Mouse (Mus musculus) adrenal gland, postnatal 4 days (tissue): ENCODE data around the gene Gipr. TPM values are rescaled to one million over a fixed set of nuclear protein-coding genes. Genes with fewer than 3 reads are reported as not detected.

Source experiments
- DNase-seq, 2 experiments: peaks; one replicate each; pipeline ENCODE4 v3.0.0; 2021 to 2022; ENCODE audit warnings: low spot score in 2 of 2, mixed read lengths in 2 of 2
- long read RNA-seq, 2 experiments: library from polyadenylated mRNA; stranded (forward); transcript quantifications; one replicate each; pipeline ENCODE4 v2.0.0; 2021
- total RNA-seq, 2 experiments: library from RNA; stranded (reverse); gene quantifications; 2 replicates each; pipeline ENCODE4 v1.2.3; 2021

The Gipr gene
- 1 to 10 TPM; 1.9 to 2.5 TPM for total RNA-seq
- long read RNA-seq, experiment 1, partial matches to known transcripts, result 1 of 1 reads
- long read RNA-seq, experiment 1, other reads (novel, unspliced or antisense), result 0 of 1 reads
- long read RNA-seq, experiment 2, partial matches to known transcripts, result 0 of 1 reads
- long read RNA-seq, experiment 2, other reads (novel, unspliced or antisense), result 0 of 1 reads

DNA sequence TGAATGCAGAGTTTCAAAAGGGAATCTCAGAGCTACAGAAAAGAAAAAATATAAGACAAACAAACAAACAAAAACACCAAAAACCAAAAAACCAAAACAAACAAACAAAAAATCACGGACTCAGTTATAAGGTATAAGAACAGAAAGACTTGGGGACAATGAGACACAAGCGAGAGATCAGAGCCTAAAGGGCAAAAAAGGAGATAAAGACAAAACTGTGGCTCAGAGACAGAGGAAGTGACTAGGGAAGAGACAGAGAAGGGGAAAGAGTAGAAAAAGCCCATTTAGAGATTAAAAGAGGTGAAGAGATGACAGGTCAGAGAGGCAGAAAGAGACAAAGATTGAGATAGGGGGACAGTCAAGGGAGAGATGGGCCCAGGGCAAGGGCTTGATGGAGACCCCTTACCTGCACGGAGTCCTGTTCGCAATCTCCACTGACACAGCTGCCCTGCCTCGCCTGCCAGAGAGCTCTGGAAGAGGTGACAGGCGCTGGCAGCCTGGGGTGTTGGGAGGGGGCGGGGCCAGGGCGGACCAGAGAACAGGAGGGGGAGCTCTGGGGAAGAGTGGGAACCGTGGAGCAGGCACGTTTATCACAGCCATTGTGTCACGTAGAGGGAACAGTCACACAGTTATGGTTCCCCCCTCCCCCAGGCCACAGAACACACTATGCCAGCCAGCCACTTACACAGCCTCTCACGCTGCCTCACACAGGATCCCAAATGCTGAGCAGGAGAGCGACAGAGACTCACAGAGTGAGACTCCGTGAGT is at the start of gene Gipr:
TSS of gene Gipr (minus strand) at position 472 of the 768 bp plus-strand sequence.
- no peak for DNase-seq

GRCm38 (mm10) chr7:19214940-19215339 is 49.0 kb upstream of the Gipr start:
- no peak for DNase-seq

DNA sequence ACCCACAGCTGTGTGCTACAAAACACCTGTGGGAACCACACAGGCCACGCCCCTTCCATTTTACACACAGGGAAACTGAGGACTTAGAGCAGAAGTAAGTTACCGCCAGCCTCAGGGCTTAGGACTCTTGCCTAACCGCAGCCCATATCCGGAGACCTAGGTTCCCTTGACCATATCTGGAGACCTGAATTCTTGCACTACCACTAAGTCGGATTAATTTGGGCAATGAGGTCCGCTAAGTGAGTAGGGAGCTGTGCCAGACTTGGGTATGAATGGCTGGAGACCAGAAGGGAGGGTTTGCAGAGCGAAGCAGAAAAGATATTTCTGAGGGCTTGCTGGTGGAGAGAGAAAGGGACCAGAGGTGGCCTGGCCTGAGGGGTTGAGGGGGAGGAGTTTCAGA is 48.4 kb upstream of the Gipr start:
- DNase-seq, result no peak

- no peak for DNase-seq
Measured at GRCm38 (mm10) chr7:19213385-19213784, 47.5 kb upstream of the Gipr start.

DNA sequence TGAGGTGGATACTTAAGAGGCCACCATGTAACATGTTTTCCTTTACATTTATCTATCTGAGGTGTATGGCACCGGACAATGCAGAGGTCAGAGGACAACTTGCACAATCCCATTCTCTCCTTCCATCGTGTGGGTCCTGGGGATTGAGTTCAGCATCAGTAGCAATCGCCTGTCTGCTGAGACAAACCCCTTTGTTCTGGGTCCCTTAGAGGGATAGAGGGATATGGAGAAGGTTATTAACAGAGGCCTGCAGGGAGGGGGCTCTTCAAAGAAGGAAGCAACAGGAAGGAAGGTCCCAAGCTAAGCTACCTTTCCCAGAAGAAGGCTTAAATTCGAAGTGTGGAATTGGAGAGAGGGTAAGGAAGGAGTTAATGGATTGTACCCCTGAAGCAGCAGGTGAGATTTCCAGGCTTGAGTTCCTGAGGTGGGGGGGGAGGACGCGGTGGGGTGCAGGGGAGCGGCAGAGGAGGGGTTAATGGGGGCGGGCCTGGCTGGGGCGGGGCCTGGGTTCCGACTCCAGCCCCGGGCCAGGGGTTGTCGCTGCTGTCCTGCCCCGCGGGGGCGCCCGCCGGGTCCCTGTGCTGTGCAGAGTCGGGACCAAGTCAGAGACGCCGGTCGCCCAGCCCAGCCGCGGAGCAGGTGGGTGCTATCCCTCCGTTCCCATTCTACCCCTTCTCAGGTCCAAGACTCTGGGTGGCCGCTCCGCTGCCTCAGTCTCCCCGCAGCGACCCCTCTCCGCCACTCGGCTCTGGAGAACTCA is 46.2 kb upstream of the Gipr start, which contains the start of gene Gpr4:
TSS of gene Gpr4 (plus strand) at position 543 of the 760 bp plus-strand sequence.
- DNase-seq, result no peak

DNA sequence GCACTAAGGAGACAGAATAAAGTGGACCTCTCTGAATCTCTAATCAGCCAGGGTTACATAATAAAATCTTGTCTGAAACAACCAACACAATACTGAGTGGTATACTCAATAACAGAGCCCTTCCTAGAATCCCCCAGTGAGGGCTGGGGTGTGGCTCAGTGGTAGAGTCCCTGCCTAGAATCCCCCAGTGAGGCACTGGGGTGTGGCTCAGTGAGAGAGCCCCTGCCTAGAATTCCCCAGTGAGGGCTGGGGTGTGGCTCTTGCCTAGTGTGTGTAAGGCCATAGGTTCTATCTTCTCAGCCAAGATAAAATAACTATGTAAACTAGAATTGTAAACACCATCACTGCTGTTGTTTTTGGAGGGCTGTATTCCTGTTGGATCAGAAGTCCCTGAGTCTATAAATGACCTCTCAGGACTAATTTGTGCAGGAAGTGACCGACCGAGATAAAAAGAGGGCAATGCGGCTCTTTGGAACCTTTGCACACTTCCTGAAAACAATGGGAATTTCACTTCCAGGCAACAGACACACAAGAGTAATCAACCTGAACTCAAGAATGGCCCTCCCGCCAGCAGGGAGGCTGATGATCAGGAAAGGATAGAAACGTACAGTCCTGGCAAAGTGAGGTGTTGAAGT is 45.2 kb upstream of the Gipr start:
- DNase-seq, result no peak

GRCm38 (mm10) chr7:19210010-19210409 is 44.1 kb upstream of the Gipr start:
- no peak for DNase-seq

GRCm38 (mm10) chr7:19209494-19209893 is 43.6 kb upstream of the Gipr start:
- DNase-seq, result no peak

DNA sequence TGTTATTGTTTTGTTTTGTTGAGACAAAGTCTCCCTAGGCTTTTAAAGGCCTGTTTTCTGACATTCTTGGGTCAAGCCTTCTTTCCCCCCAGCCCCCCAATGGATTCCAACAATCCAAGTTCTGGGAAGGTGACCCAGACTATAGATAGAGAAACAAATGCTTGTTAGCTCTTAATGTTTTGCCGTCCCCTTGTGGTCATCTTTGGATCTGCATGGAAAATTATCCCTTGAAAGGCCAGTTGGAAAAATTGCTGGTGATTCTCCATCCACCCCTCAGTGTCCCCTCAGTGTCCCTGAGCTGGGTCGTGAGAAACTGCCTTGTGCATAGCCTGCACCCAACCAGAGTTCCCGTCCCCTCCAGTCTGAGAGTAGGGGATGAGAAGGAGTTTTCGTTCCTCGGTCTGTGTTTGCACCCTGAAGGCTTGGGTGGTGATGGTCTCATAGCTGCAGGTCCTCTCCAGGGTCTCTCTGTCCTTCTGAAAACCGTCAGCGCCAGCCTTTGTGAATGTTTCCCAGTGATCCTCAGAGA is 43.1 kb upstream of the Gipr start:
- no peak for DNase-seq

GRCm38 (mm10) chr7:19208201-19208910 is 42.4 kb upstream of the Gipr start:
- no peak for DNase-seq

DNA sequence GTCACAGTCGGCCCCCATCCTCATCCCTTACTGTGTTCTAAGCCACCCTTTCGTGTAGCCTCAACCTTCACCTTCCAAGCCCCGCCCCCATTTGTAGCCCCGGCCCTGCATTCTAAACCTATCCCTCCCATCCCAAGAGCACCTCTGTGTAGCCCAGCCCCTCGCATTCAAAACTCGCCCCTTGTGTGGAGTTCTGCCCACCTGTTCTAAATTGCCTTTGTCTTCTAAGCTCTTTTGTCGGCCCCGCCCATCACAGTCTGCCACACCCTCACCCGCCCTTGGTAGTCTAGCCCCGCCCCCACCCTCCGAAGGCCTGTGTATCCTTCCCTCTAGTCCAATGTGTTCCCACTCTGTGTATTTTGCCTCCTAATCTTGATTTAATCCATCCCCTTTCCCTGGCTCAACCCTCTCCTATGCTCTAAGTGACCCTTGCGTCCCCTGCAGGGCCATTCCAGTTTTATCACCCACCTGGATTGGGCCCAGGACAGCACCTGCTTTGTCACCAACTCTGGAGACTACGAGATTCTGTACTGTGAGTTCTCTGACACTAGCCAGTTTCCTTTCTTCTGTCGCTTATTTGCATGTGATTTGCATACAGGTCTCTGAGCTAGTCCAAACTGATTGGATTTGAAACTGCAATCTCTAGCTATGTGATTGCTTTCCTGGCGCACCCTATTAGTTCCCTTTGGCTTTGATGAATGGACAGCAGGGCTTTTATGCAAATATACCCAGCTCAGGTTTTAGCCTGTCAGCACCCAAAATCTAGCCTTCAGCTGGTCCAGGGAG is 36.3 kb upstream of the Gipr start:
- no peak for DNase-seq

DNA sequence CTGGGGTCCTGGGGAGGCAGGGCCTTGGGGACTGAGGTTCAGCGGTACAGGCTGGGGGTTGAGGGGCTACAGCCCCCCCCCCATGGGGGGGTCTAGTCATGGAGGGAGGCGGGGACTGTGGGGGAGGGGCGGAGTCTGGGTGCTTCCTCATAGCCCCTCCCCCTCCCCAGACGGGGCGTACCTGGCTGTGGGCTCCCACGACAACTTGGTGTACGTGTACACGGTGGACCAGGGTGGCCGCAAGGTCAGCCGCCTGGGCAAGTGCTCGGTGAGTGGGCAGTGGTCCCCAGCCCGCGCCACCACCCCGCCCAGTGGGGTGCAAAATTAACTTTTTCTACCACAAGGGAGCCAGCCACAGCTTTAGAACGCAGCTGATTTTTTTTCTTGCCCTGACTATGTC is 35.7 kb upstream of the Gipr start:
- DNase-seq, result no peak

GRCm38 (mm10) chr7:19197985-19198384 is 32.1 kb upstream of the Gipr start:
- DNase-seq, result no peak

DNA sequence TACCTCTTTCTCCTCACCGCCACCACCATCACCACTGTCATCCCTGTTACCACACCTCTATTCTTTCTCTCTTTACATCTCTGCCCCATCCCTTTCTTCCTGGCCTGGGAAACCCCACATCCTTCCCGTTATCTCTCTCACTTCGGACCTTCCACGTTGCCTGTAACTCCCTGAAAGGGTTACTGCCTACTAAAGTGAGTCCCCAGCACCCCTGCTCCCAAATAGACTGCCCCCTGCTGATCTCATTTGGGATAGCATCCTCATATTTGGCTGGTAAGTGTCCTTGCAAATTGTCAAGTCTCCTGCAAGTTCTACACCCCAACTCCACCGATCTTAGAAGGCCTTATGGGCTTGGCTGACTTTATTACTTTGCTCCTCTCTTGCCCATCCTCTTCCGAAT is 30.7 kb upstream of the Gipr start:
- DNase-seq, result no peak

DNA sequence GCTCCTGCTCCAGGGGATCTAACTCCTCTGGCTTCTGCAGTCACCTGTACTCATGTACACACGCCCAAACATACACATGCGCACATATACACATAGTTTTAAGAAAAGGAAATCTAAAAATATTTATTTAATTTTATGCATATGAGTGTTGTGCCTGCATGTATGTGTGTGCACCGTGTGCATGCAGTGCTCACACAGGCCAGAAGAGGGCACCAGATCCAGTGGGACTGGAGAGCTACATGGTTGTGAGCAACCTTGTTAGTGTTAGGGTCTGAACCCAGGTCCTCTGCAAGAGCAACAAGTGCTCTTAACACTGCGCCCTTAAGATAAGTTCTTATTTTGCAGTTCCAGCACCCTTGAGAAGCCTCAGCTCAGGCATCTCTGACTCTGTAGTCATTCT is 28.7 kb upstream of the Gipr start:
- DNase-seq, result no peak

- no peak for DNase-seq
Measured at GRCm38 (mm10) chr7:19184758-19185157, 18.8 kb upstream of the Gipr start.

GRCm38 (mm10) chr7:19184250-19184649 is 18.3 kb upstream of the Gipr start:
- DNase-seq, result no peak

DNA sequence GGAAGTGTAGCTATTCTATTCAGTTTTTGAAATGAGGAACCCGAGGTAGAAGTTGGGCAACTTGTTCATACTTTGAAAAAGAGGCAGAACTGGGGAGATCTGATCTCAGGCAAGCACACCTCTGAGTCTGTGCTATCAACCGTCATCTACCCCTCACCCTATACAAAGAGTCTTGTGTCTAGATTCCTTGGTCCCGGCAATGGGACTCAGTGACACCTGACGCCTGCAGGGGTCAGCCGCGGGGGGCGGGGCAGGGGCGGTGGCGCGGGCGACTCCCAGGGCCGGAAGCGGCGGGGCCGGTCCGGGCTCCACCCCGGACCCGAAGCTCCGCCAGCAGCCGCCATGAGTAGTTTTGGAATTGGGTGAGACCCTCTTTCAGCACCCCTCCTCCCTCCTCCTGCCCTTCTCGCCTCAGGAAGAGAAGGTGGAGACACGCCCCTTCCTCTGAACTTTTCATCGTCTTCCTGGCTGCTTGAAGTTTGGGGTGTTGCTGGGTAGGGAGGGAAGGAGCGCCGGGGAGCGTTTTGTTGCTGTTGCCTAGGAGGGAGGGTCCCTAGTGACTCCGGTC is 15.0 kb upstream of the Gipr start:
- no peak for DNase-seq

DNA sequence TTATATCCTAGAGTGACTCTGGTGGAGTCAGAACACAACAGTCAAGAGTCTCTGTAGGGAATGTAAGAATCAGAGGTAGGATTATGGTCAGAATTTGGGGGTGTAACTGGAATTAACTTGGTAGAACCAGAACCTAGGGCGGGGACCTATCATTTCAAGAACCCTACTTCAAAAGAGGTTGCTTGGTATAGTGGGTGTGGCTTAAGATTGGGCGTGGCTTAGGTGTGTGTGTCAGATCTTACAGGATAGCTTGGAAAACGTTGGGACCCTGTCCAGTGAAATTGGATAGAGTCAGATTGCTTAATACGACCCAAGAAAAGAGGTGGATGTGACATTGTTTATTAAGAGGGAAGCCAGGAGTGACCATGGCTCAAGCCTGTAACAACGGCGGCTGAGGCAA is 14.0 kb upstream of the Gipr start:
- no peak for DNase-seq

GRCm38 (mm10) chr7:19179173-19179572 is 13.2 kb upstream of the Gipr start:
- no peak for DNase-seq
